ENCODE assay signal across 9 mouse cellular contexts in genomic region chr16:48941805-48942204, GRCm38 (mm10). TPM values are rescaled to one million over a fixed set of nuclear protein-coding genes. Genes with fewer than 3 reads are reported as not detected.
DNase-seq lines count a peak whose midpoint lies in the region; ATAC-seq and TF ChIP-seq lines count a peak whose summit lies in the region.
"Had no signal": no experiment of that assay in that cellular context is flagged by ENCODE, and none has a peak within 500 bp of the region (broad histone marks: within the 10 kb centered on the region; RNA-seq: fewer than 3 reads in every experiment).

No protein-coding gene starts in this region.

- TF ChIP-seq CTCF in heart, postnatal 0 days (IDR thresholded peaks at IDR 0.05; ENCODE audit: low read depth), result peak; percentile 43

- ATAC-seq in heart, postnatal 0 days (ENCODE audit: insufficient read depth, low read depth), result no peak
- no peak for ATAC-seq in forebrain, embryonic 15.5 days (replicated peaks)
- ATAC-seq in frontal cortex, adult (ENCODE audit: low TSS enrichment), result no peak

- no peak overlapping the region for H3K9ac ChIP-seq in heart, postnatal 0 days (replicated peaks; ENCODE audit: low read depth, low read length)
- no peak overlapping the region for H3K9ac ChIP-seq in forebrain, embryonic 15.5 days (replicated peaks)

- no peaks in the 10 kb centered on the region for H3K27me3 ChIP-seq in heart, postnatal 0 days (ENCODE audit: control insufficient read depth, insufficient read depth, low read length)
- H3K27me3 ChIP-seq in forebrain, embryonic 15.5 days, result no peaks in the 10 kb centered on the region
- H3K27me3 ChIP-seq: megakaryocyte, embryonic 14.5 days had no signal

- no peak for TF ChIP-seq EP300 in heart, postnatal 0 days (IDR thresholded peaks at IDR 0.05; ENCODE audit: low read depth)

- H3K27ac ChIP-seq in heart, postnatal 0 days (ENCODE audit: low read depth), result no peak overlapping the region
- H3K27ac ChIP-seq in forebrain, embryonic 15.5 days (replicated peaks), result no peak overlapping the region

- no peak overlapping the region for H3K4me2 ChIP-seq in heart, postnatal 0 days (ENCODE audit: low read depth, low read length)
- no peak overlapping the region for H3K4me2 ChIP-seq in forebrain, embryonic 15.5 days (replicated peaks)

- WGBS in heart, postnatal 0 days, result 76% methylated on average over 1 of the region's 1 CpGs
- whole genome bisulfite sequencing in forebrain, embryonic 15.5 days, result 86% methylated on average over 1 of the region's 1 CpGs

- no peaks in the 10 kb centered on the region for H3K4me1 ChIP-seq in heart, postnatal 0 days (ENCODE audit: control insufficient read depth, insufficient read depth)
- no peaks in the 10 kb centered on the region for H3K4me1 ChIP-seq in forebrain, embryonic 15.5 days
- H3K4me1 ChIP-seq: megakaryocyte, embryonic 14.5 days had no signal

- DNase-seq in heart, postnatal 0 days (ENCODE audit: low spot score), result no peak
- no peak for DNase-seq in heart, adult 11 months
- peak; percentile 44 for DNase-seq in right cerebral cortex, postnatal 14 days
- DNase-seq in right cerebral cortex, postnatal 25 days, result no peak
- peak; percentile 22 for DNase-seq in embryo, embryonic 10.5 days (ENCODE audit: low spot score)
- DNase-seq in thymus, postnatal 36 days, result peak; percentile 4 to 6

- H3K4me3 ChIP-seq in heart, postnatal 0 days (ENCODE audit: low read depth, low read length), result no peak overlapping the region
- H3K4me3 ChIP-seq in forebrain, embryonic 15.5 days, result no peak overlapping the region
- H3K4me3 ChIP-seq: megakaryocyte, embryonic 14.5 days had no signal

- H3K36me3 ChIP-seq in heart, postnatal 0 days (replicated peaks; ENCODE audit: control insufficient read depth, insufficient read depth, low read length), result peaks cover 26% of the 10 kb centered on the region
- peaks cover 40% of the 10 kb centered on the region for H3K36me3 ChIP-seq in forebrain, embryonic 15.5 days

- H3K9me3 ChIP-seq in heart, postnatal 0 days (replicated peaks; ENCODE audit: control insufficient read depth, low read length), result no peaks in the 10 kb centered on the region
- H3K9me3 ChIP-seq in forebrain, embryonic 15.5 days, result no peaks in the 10 kb centered on the region
- H3K9me3 ChIP-seq: megakaryocyte, embryonic 14.5 days had no signal

RNA-seq across cellular contexts. Expression of gene Dzip3, which starts 52.2 kb away (rescaled TPM):
- 10.8 and 13.3 TPM in 2 replicates for total RNA-seq in heart, postnatal 0 days (2014; rRNA removed; ENCODE audit: low replicate concordance)
- polyA plus RNA-seq in heart, postnatal 0 days (2015; fragmentation: Nextera tagmentation; extraction: Ambion mirVana), result 4.3 and 5.3 TPM in 2 replicates
- 48.4 and 48.7 TPM in 2 replicates for polyA plus RNA-seq in forebrain, embryonic 15.5 days (2015; fragmentation: Nextera tagmentation; extraction: Ambion mirVana)

RNA-seq across cellular contexts. Expression of gene Cip2a, which starts 52.2 kb away (rescaled TPM):
- 13.1 and 25.9 TPM in 2 replicates for total RNA-seq in heart, postnatal 0 days (2014; rRNA removed; ENCODE audit: low replicate concordance)
- polyA plus RNA-seq in heart, postnatal 0 days (2015; fragmentation: Nextera tagmentation; extraction: Ambion mirVana), result 5.7 and 6.9 TPM in 2 replicates
- 17.5 and 20.0 TPM in 2 replicates for polyA plus RNA-seq in forebrain, embryonic 15.5 days (2015; fragmentation: Nextera tagmentation; extraction: Ambion mirVana)

Comparison
In these comparisons a context has a peak if more than half of its experiments do, and no peak if none do; other contexts are left out.
1. DNase-seq: peak in right cerebral cortex, postnatal 14 days (single experiment), embryo, embryonic 10.5 days (single experiment) and thymus, postnatal 36 days (2 of 2); none in heart, postnatal 0 days (single experiment), heart, adult 11 months (single experiment) and right cerebral cortex, postnatal 25 days (single experiment).